Mouse (Mus musculus) MEL (cell line): ENCODE data around the gene Tmem44. TPM values are rescaled to one million over a fixed set of nuclear protein-coding genes. Genes with fewer than 3 reads are reported as not detected.

ENCODE experiments used
- DNase-seq: peaks from one replicate; pipeline ENCODE4 v3.0.0; 2011; ENCODE audit warnings: low read depth, low spot score
- H3K27ac ChIP-seq: 2 replicates; pipeline ENCODE4 v1.5.1; 2012; ENCODE audit warnings: low read depth, mild to moderate bottlenecking, control low read depth, low read length, moderate library complexity; ENCODE audit not compliant: control insufficient read depth
- H3K27me3 ChIP-seq, 2 experiments: fragments of 150-350 bp in 1 of 2; sonication (generic) in 1 of 2; 2 replicates each; pipeline ENCODE4 v1.6.1; 2012; ENCODE audit warnings: low read length in 2 of 2, mild to moderate bottlenecking in 2 of 2, improper control_type of control experiment in 1 of 2, moderate library complexity in 1 of 2; ENCODE audit not compliant: insufficient read depth in 2 of 2, control insufficient read depth in 1 of 2
- H3K36me3 ChIP-seq, 2 experiments: 2 replicates each; pipeline ENCODE4 v1.6.1; 2012 to 2014; ENCODE audit warnings: low read length in 2 of 2, improper control_type of control experiment in 1 of 2, inconsistent platforms in 1 of 2, mild to moderate bottlenecking in 1 of 2; ENCODE audit not compliant: insufficient read depth in 2 of 2, control insufficient read depth in 1 of 2
- H3K4me1 ChIP-seq, 2 experiments: fragments of 150-350 bp in 1 of 2; sonication (generic) in 1 of 2; 2 replicates each; pipeline ENCODE4 v1.6.1; 2012; ENCODE audit warnings: low read length in 2 of 2, improper control_type of control experiment in 1 of 2, mild to moderate bottlenecking in 1 of 2; ENCODE audit not compliant: insufficient read depth in 2 of 2, control insufficient read depth in 1 of 2
- H3K4me3 ChIP-seq, 2 experiments: fragments of 150-350 bp in 1 of 2; sonication (generic) in 1 of 2; 2 replicates each; pipeline ENCODE4 v1.5.1; 2012; ENCODE audit warnings: low read depth in 2 of 2, low read length in 2 of 2, mild to moderate bottlenecking in 2 of 2, moderate library complexity in 2 of 2, control low read depth in 1 of 2, improper control_type of control experiment in 1 of 2; ENCODE audit not compliant: control insufficient read depth in 1 of 2, insufficient read depth in 1 of 2
- H3K79me2 ChIP-seq: 2 replicates; pipeline ENCODE4 v1.6.1; 2012; ENCODE audit warnings: mild to moderate bottlenecking, low read length, moderate library complexity; ENCODE audit not compliant: control insufficient read depth, poor library complexity, insufficient read depth
- H3K9ac ChIP-seq: 2 replicates; pipeline ENCODE4 v1.6.1; 2012; ENCODE audit warnings: low read depth, mild to moderate bottlenecking, control low read depth, low read length, moderate library complexity; ENCODE audit not compliant: control insufficient read depth, poor library complexity, severe bottlenecking
- H3K9me3 ChIP-seq: fragments of 150-350 bp; sonication (generic); replicated peaks from 2 replicates; pipeline ENCODE4 v1.6.1; 2012; ENCODE audit warnings: mild to moderate bottlenecking, low read length, improper control_type of control experiment, moderate library complexity; ENCODE audit not compliant: insufficient read depth
- CHD2 ChIP-seq: IDR thresholded peaks from 2 replicates; pipeline ENCODE4 v1.6.1; 2011; ENCODE audit warnings: low read length, improper control_type of control experiment
- ELF1 ChIP-seq: IDR thresholded peaks from 2 replicates; pipeline ENCODE4 v1.6.1; 2014; ENCODE audit warnings: low read depth, mild to moderate bottlenecking, inconsistent platforms, low read length, improper control_type of control experiment, moderate library complexity
- ETS1 ChIP-seq: IDR thresholded peaks from 2 replicates; pipeline ENCODE4 v1.6.1; 2012; ENCODE audit warnings: low read depth, mild to moderate bottlenecking, inconsistent platforms, low read length, improper control_type of control experiment, moderate library complexity
- HCFC1 ChIP-seq: IDR thresholded peaks from 2 replicates; pipeline ENCODE4 v1.6.1; 2012; ENCODE audit warnings: low read depth, mild to moderate bottlenecking, inconsistent platforms, low read length, improper control_type of control experiment, moderate library complexity
- JUND ChIP-seq: IDR thresholded peaks from 2 replicates; pipeline ENCODE4 v1.6.1; 2011; ENCODE audit warnings: low read depth, mild to moderate bottlenecking, improper control_type of control experiment, low read length
- MAFK ChIP-seq: IDR thresholded peaks from 2 replicates; pipeline ENCODE4 v1.6.1; 2011; ENCODE audit warnings: low read depth, mild to moderate bottlenecking, low read length, improper control_type of control experiment, borderline replicate concordance
- MAX ChIP-seq: IDR thresholded peaks from 2 replicates; pipeline ENCODE4 v1.6.1; 2011; ENCODE audit warnings: low read length, improper control_type of control experiment
- MAZ ChIP-seq: IDR thresholded peaks from 2 replicates; pipeline ENCODE4 v1.6.1; 2012; ENCODE audit warnings: low read depth, mild to moderate bottlenecking, inconsistent platforms, low read length, improper control_type of control experiment
- MYB ChIP-seq: IDR thresholded peaks from 2 replicates; pipeline ENCODE4 v1.6.1; 2011; ENCODE audit warnings: mild to moderate bottlenecking, low read depth, low read length, improper control_type of control experiment
- NELFE ChIP-seq: IDR thresholded peaks from 2 replicates; pipeline ENCODE4 v1.6.1; 2011; ENCODE audit warnings: low read depth, low read length, improper control_type of control experiment
- RCOR1 ChIP-seq: IDR thresholded peaks from 2 replicates; pipeline ENCODE4 v1.6.1; 2012; ENCODE audit warnings: low read depth, mild to moderate bottlenecking, inconsistent platforms, low read length, improper control_type of control experiment
- SMC3 ChIP-seq: IDR thresholded peaks from 2 replicates; pipeline ENCODE4 v1.6.1; 2011; ENCODE audit warnings: low read depth, low read length, improper control_type of control experiment
- TAL1 ChIP-seq: IDR thresholded peaks from 2 replicates; pipeline ENCODE4 v1.6.1; 2012; ENCODE audit warnings: mild to moderate bottlenecking, inconsistent platforms, low read length, moderate library complexity, mixed read lengths
- UBTF ChIP-seq: IDR thresholded peaks from 2 replicates; pipeline ENCODE4 v1.6.1; 2012; ENCODE audit warnings: low read depth, mild to moderate bottlenecking, inconsistent platforms, low read length, improper control_type of control experiment, moderate library complexity, borderline replicate concordance; ENCODE audit not compliant: insufficient read depth
- USF1 ChIP-seq: IDR thresholded peaks from 2 replicates; pipeline ENCODE4 v1.6.1; 2014; ENCODE audit warnings: low read depth, mild to moderate bottlenecking, inconsistent platforms, low read length, improper control_type of control experiment, moderate library complexity
- ZKSCAN1 ChIP-seq: IDR thresholded peaks from 2 replicates; pipeline ENCODE4 v1.6.1; 2012; ENCODE audit warnings: low read depth, mild to moderate bottlenecking, inconsistent platforms, low read length, improper control_type of control experiment, moderate library complexity
- ZMIZ1 ChIP-seq: IDR thresholded peaks from 2 replicates; pipeline ENCODE4 v1.6.1; 2012; ENCODE audit warnings: low read depth, mild to moderate bottlenecking, inconsistent platforms, low read length, improper control_type of control experiment, moderate library complexity
- ZNF384 ChIP-seq: IDR thresholded peaks from 2 replicates; pipeline ENCODE4 v1.6.1; 2012; ENCODE audit warnings: low read depth, mild to moderate bottlenecking, inconsistent platforms, low read length, improper control_type of control experiment
- polyA plus RNA-seq, 2 experiments: library from polyadenylated mRNA; stranded (reverse) in 1 of 2; unstranded in 1 of 2; fragments of >175 nt in 1 of 2; fragments of >200 nt in 1 of 2; gene quantifications; 2 replicates each; pipeline versions ENCODE4 v1.2.1 to v1.2.4; 2012; ENCODE audit warnings: low replicate concordance in 2 of 2, low read depth in 1 of 2; ENCODE audit not compliant: insufficient read length in 2 of 2, insufficient read depth in 1 of 2, missing spikeins in 1 of 2
- total RNA-seq: library from RNA; depleted of rRNA; stranded (reverse); fragments of 300-350 nt; gene quantifications from 2 replicates; pipeline ENCODE4 v1.2.3, GENCODE M21; 2012

Tmem44 gene
- total and polyA plus RNA-seq, 3 experiments = 0.50 to 1.4 TPM; not detected in 1

- TF ChIP-seq HCFC1 (no peak), MAZ (no peak), MAX (no peak), ZKSCAN1 (no peak), ZMIZ1 (no peak), RCOR1 (0 out of 2 replicates have a peak, but pooled peaks have one; percentile 10), CHD2 (no peak), JUND (no peak), ELF1 (no peak), NELFE (no peak), ETS1 (no peak), ZNF384 (no peak), USF1 (no peak)
These were observed 11.2 kb downstream of the Tmem44 start (continued) for GRCm38 (mm10) chr16:30539433-30539832.

GRCm38 (mm10) chr16:30535075-30535474 lies 15.6 kb downstream of the Tmem44 start:
- Histone ChIP-seq H3K27me3 (no peaks in the 10 kb centered on the region), H3K9ac (no peak overlapping the region), H3K4me1 (peaks cover 0 to 2% of the 10 kb centered on the region in 2 experiments; a peak in 1 of 4 replicates), H3K79me2 (no peaks in the 10 kb centered on the region), H3K36me3 (no peaks in the 10 kb centered on the region), H3K9me3 (no peaks in the 10 kb centered on the region), H3K4me3 (no peak overlapping the region), H3K27ac (no peak overlapping the region)
- TF ChIP-seq ZNF384 (0 out of 2 replicates have a peak, but pooled peaks have one; percentile 8), RCOR1 (0 out of 2 replicates have a peak, but pooled peaks have one; percentile 21), MAFK (no peak)
- no peak for DNase-seq

GRCm38 (mm10) chr16:30533592-30533991 lies 17.1 kb downstream of the Tmem44 start:
- TF ChIP-seq TAL1 = no peak
- no peak for TF ChIP-seq ELF1
- no peak for TF ChIP-seq MYB
- TF ChIP-seq UBTF = no peak
- no peak for TF ChIP-seq SMC3
- H3K79me2 ChIP-seq = no peaks in the 10 kb centered on the region
- no peak overlapping the region for H3K4me3 ChIP-seq
- H3K9ac ChIP-seq = no peak overlapping the region
- no peak for DNase-seq
- H3K9me3 ChIP-seq = no peaks in the 10 kb centered on the region
- H3K4me1 ChIP-seq = no peaks in the 10 kb centered on the region; a peak in 1 of 4 replicates
- H3K36me3 ChIP-seq = no peaks in the 10 kb centered on the region
- H3K27me3 ChIP-seq = no peaks in the 10 kb centered on the region
- no peak overlapping the region for H3K27ac ChIP-seq
